In genomic region chr11:120352571-120353290, GRCm38 (mm10) we compare ENCODE assay signal across 8 mouse cellular contexts. TPM values are rescaled to one million over a fixed set of nuclear protein-coding genes. Genes with fewer than 3 reads are reported as not detected.
DNase-seq lines count a peak whose midpoint lies in the region; ATAC-seq lines count a peak whose summit lies in the region.

No protein-coding gene starts in this region.

- H3K9me3 ChIP-seq in heart, embryonic 12.5 days (replicated peaks) = no peaks in the 10 kb centered on the region
- no peaks in the 10 kb centered on the region for H3K9me3 ChIP-seq in midbrain, embryonic 13.5 days

- H3K9ac ChIP-seq in heart, embryonic 12.5 days = peak overlapping the region; percentile 39
- peak overlapping the region; percentile 45; the same call in 1 of the 2 replicates for H3K9ac ChIP-seq in midbrain, embryonic 13.5 days (replicated peaks)

- peak overlapping the region; percentile 99 for H3K27ac ChIP-seq in heart, embryonic 12.5 days (ENCODE audit: poor library complexity, severe bottlenecking)
- H3K27ac ChIP-seq in midbrain, embryonic 13.5 days = peak overlapping the region; percentile 100

- H3K4me2 ChIP-seq in heart, embryonic 12.5 days = peak overlapping the region; percentile 60
- peak overlapping the region; percentile 2; the same call in 1 of the 2 replicates for H3K4me2 ChIP-seq in midbrain, embryonic 13.5 days (replicated peaks)

- H3K4me1 ChIP-seq in heart, embryonic 12.5 days (replicated peaks) = peaks cover 62% of the 10 kb centered on the region
- H3K4me1 ChIP-seq in midbrain, embryonic 13.5 days (replicated peaks) = peaks cover 52% of the 10 kb centered on the region

- WGBS in heart, embryonic 12.5 days = 50% methylated on average over 13 of the region's 13 CpGs
- WGBS in midbrain, embryonic 13.5 days = 75% methylated on average over 13 of the region's 13 CpGs

- no peaks in the 10 kb centered on the region for H3K27me3 ChIP-seq in heart, embryonic 12.5 days (replicated peaks)
- no peaks in the 10 kb centered on the region for H3K27me3 ChIP-seq in midbrain, embryonic 13.5 days

- H3K36me3 ChIP-seq in heart, embryonic 12.5 days = no peaks in the 10 kb centered on the region
- no peaks in the 10 kb centered on the region for H3K36me3 ChIP-seq in midbrain, embryonic 13.5 days

- no peak for ATAC-seq in heart, embryonic 12.5 days (ENCODE audit: insufficient number of reproducible peaks, low FRiP score)
- no peak for ATAC-seq in midbrain, embryonic 13.5 days

- no peak overlapping the region for H3K4me3 ChIP-seq in heart, embryonic 12.5 days
- no peak overlapping the region for H3K4me3 ChIP-seq in midbrain, embryonic 13.5 days (replicated peaks)

- DNase-seq in retina, postnatal 1 day = peak; percentile 85
- DNase-seq in retina, embryonic 14.5 days (ENCODE audit: low spot score) = no peak
- DNase-seq in brain, adult 2 months (ENCODE audit: low read depth, low spot score) = peak; percentile 70
- peak; percentile 54 to 72 for DNase-seq in kidney, postnatal 4 days
- no peak for DNase-seq in embryo, embryonic 11 days
- no peak for DNase-seq in cerebellum, adult 9-10 months

RNA-seq across cellular contexts. Expression of gene Actg1, which starts 4.4 kb away (rescaled TPM):
- polyA plus RNA-seq in heart, embryonic 12.5 days (2016; fragmentation: Nextera tagmentation; extraction: Ambion mirVana) = 1,404 and 1,426 TPM in 2 replicates
- polyA plus RNA-seq in midbrain, embryonic 13.5 days (2015; fragmentation: Nextera tagmentation; extraction: Ambion mirVana) = 3,928 and 4,113 TPM in 2 replicates

RNA-seq across cellular contexts. Expression of gene Fscn2, which starts 8.6 kb away (rescaled TPM):
- 0.17 and 0.63 TPM in 2 replicates for polyA plus RNA-seq in heart, embryonic 12.5 days (2016; fragmentation: Nextera tagmentation; extraction: Ambion mirVana)
- polyA plus RNA-seq in midbrain, embryonic 13.5 days (2015; fragmentation: Nextera tagmentation; extraction: Ambion mirVana) = 1.9 and 2.2 TPM in 2 replicates

RNA-seq across cellular contexts. Expression of gene Faap100, which starts 25.8 kb away (rescaled TPM):
- polyA plus RNA-seq in heart, embryonic 12.5 days (2016; fragmentation: Nextera tagmentation; extraction: Ambion mirVana) = 32.0 and 32.3 TPM in 2 replicates
- 80.9 and 81.1 TPM in 2 replicates for polyA plus RNA-seq in midbrain, embryonic 13.5 days (2015; fragmentation: Nextera tagmentation; extraction: Ambion mirVana)

Comparison
In these comparisons a context has a peak if more than half of its experiments do, and no peak if none do; other contexts are left out.
1. DNase-seq: peak in retina, postnatal 1 day (single experiment), brain, adult 2 months (single experiment) and kidney, postnatal 4 days (2 of 2); none in retina, embryonic 14.5 days (single experiment), embryo, embryonic 11 days (single experiment) and cerebellum, adult 9-10 months (single experiment).